Mouse (Mus musculus) liver, embryonic 14.5 days (tissue): ENCODE data around the gene Cyren. TPM values are rescaled to one million over a fixed set of nuclear protein-coding genes. Genes with fewer than 3 reads are reported as not detected.
A peak's percentile ranks its signal among the peaks of the same experiment; 100 is the strongest.

Experiments
- ATAC-seq: fragments of 200-750 bp; cut with Nextera tagmentation; 2 replicates; pipeline ENCODE4 v1.8.0; 2017; ENCODE audit warnings: moderate number of reproducible peaks, mild to moderate bottlenecking, moderate library complexity; ENCODE audit not compliant: insufficient read depth
- DNase-seq, 3 experiments: peaks; one replicate each; pipeline ENCODE4 v3.0.0-alpha.2; 2012 to 2013; ENCODE audit warnings: low read depth in 3 of 3, low spot score in 3 of 3
- H3K27ac ChIP-seq: fragments of 300-500 bp; sonication (generic); 2 replicates; pipeline ENCODE4 v1.5.1; 2014; ENCODE audit warnings: moderate library complexity, mild to moderate bottlenecking, control low read depth, inconsistent platforms
- H3K27me3 ChIP-seq: fragments of 300-500 bp; sonication (generic); 2 replicates; pipeline ENCODE4 v1.6.1; 2014; ENCODE audit warnings: mild to moderate bottlenecking, low read length, moderate library complexity; ENCODE audit not compliant: control insufficient read depth, insufficient read depth
- H3K36me3 ChIP-seq: fragments of 300-500 bp; sonication (generic); replicated peaks from 2 replicates; pipeline ENCODE4 v1.6.1; 2014; ENCODE audit warnings: low read depth; ENCODE audit not compliant: control insufficient read depth, insufficient read depth
- H3K4me1 ChIP-seq, 2 experiments: fragments of 200-500 bp in 1 of 2; fragments of 300-500 bp in 1 of 2; sonication (generic) in 1 of 2; replicated peaks; 2 replicates each; pipeline ENCODE4 v1.6.1; 2012 to 2014; ENCODE audit warnings: antibody characterized with exemption in 1 of 2, inconsistent platforms in 1 of 2, low read length in 1 of 2; ENCODE audit not compliant: control insufficient read depth in 2 of 2, insufficient read depth in 2 of 2
- H3K4me2 ChIP-seq: fragments of 300-500 bp; sonication (generic); 2 replicates; pipeline ENCODE4 v1.6.1; 2014; ENCODE audit warnings: low read depth, mild to moderate bottlenecking, control low read depth, moderate library complexity
- H3K4me3 ChIP-seq, 2 experiments: fragments of 200-500 bp in 1 of 2; fragments of 300-500 bp in 1 of 2; sonication (generic) in 1 of 2; 2 replicates each; pipeline ENCODE4 v1.5.1; 2012 to 2014; ENCODE audit warnings: low read depth in 2 of 2, low read length in 2 of 2, mild to moderate bottlenecking in 2 of 2, control low read depth in 1 of 2, inconsistent platforms in 1 of 2, moderate library complexity in 1 of 2; ENCODE audit not compliant: insufficient read depth in 1 of 2
- H3K9ac ChIP-seq: fragments of 300-500 bp; sonication (generic); replicated peaks from 2 replicates; pipeline ENCODE4 v1.6.1; 2014; ENCODE audit warnings: mild to moderate bottlenecking, control low read depth, moderate library complexity
- H3K9me3 ChIP-seq: fragments of 300-500 bp; sonication (generic); 2 replicates; pipeline ENCODE4 v1.6.1; 2016; ENCODE audit warnings: low read length, mixed read lengths; ENCODE audit not compliant: control insufficient read depth
- CTCF ChIP-seq: IDR thresholded peaks from 2 replicates; pipeline ENCODE4 v1.5.1; 2016; ENCODE audit warnings: antibody characterized with exemption, low read depth, control low read depth
- EP300 ChIP-seq: IDR thresholded peaks from 2 replicates; pipeline ENCODE4 v1.6.1; 2016; ENCODE audit warnings: antibody characterized with exemption, low read depth
- WGBS: fragments of 180-500 bp; shearing (Covaris S2); extraction: QIAGEN DNeasy Blood & Tissue Kit; methylation state at CpG from one replicate; pipeline ENCODE4 v1.1.7; 2014; ENCODE audit not compliant: insufficient replicate concordance; 5-methylcytosine and 5-hydroxymethylcytosine counted together
- polyA plus RNA-seq, 2 experiments: library from polyadenylated mRNA; depleted of rRNA in 1 of 2; stranded (reverse) in 1 of 2; unstranded in 1 of 2; fragments of >200 nt; fragmentation: Nextera tagmentation in 1 of 2; extraction: Ambion mirVana in 1 of 2; gene quantifications; 2 replicates each; pipeline versions ENCODE4 v1.2.1 to v1.2.3; 2012 to 2014

The Cyren gene
- polyA plus RNA-seq, 2 experiments = 4.2 to 7.2 TPM

DNA sequence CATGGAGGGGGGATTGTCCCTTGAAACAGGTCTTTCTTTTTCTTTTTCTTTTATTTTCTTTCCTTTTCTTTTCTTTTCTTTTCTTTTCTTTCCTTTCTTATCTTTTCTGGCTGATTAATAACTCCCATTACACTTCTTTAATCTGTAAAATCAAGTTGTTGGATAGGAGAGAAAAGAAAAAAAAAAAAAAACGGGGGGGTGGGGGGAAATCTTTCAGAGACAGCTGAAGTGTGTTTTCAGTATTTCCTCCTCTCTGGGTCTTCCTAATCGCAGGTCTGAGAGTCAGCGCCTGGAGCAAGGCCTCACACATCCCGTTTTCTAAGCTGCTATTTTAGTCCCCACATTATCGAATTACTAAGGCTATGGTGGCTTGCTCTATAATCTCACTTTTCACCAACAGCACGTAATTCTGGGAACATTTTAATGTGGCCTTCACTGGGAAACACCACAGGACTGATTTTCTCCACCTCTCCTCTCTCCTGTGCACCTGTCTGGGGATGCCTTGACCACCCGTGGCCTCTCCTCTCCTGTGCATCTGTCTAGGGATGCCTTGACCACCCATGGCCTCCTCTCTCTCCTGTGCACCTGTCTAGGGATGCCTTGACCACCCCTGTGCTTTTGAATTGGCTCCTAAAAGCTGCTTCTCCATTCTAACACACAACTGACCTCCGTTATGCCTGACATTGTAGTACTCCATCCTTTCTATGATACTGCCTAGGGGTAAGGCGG lies 13.9 kb downstream of the Cyren start:
- H3K9ac ChIP-seq = no peak overlapping the region

DNA sequence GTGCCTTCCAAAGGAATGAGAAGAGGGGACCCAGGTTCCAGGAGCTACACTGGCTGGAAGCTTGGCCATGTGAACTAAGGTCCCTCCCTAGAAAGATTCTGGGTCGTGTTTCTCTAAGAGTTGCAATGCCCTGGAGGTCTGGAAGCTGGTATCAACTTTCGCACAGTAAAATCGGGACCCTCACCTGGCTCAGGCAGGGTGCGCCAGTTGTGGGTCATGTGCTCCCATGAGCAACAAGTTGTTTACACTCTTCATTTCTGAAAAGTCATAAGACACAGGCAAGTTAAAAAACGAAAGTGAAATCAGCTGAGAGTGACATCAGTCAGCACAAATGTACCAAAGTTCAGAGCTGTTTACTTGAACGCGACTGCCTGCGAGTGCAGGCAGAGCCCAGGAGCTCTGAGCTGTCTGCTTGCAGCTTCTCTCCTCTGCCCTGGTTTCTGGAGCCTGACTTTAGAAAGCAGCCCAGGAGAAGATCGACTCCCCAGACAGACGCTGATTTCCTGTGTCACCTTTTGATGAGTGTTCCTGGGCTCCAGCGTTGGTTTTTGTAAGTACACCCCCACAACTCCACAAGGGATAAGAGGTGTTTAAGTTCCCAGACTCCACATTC lies 15.0 kb downstream of the Cyren start, which contains the start of gene Tmem140:
Gene Tmem140 (plus strand): TSS at position 356 of the 613 bp plus-strand sequence.
- no peaks in the 10 kb centered on the region for H3K9me3 ChIP-seq
- H3K27ac ChIP-seq = peak within 1 kb of the TSS; percentile 60
- H3K4me2 ChIP-seq = peak within 1 kb of the TSS; percentile 73
- no peaks in the 10 kb centered on the region for H3K36me3 ChIP-seq
- peak; percentile 50; the same call in 1 of the 2 replicates for ATAC-seq
- no peaks in the 10 kb centered on the region for H3K27me3 ChIP-seq
- DNase-seq = no peak
- TF ChIP-seq CTCF = no peak
- TF ChIP-seq EP300 = no peak
- WGBS = 19% methylated on average over 11 of the region's 11 CpGs
- peaks cover 13 to 33% of the 10 kb centered on the region in 2 experiments for H3K4me1 ChIP-seq
- peak within 1 kb of the TSS; percentile 48 to 66 for H3K4me3 ChIP-seq
- peak within 1 kb of the TSS; percentile 56 for H3K9ac ChIP-seq

More for the DNA sequence above, 13.9 kb downstream of the Cyren start:
- TF ChIP-seq CTCF = no peak
- no peak for TF ChIP-seq EP300
- Histone ChIP-seq H3K27ac (no peak overlapping the region), H3K4me1 (peaks cover 22 to 41% of the 10 kb centered on the region in 2 experiments), H3K4me2 (peak overlapping the region; percentile 73), H3K27me3 (no peaks in the 10 kb centered on the region), H3K36me3 (no peaks in the 10 kb centered on the region), H3K4me3 (no peak overlapping the region), H3K9me3 (no peaks in the 10 kb centered on the region)
- WGBS = 41% methylated on average over 9 of the region's 9 CpGs
- no peak for DNase-seq
- ATAC-seq = no peak

- H3K4me3 ChIP-seq = peak overlapping the region; percentile 48 to 66
- peaks cover 13 to 28% of the 10 kb centered on the region in 2 experiments for H3K4me1 ChIP-seq
- WGBS = 65% methylated on average over 6 of the region's 6 CpGs
- H3K27me3 ChIP-seq = no peaks in the 10 kb centered on the region
- DNase-seq (no peak), ATAC-seq (no peak)
- peak overlapping the region; percentile 56 for H3K9ac ChIP-seq
- no peaks in the 10 kb centered on the region for H3K9me3 ChIP-seq
- H3K36me3 ChIP-seq = no peaks in the 10 kb centered on the region
- H3K27ac ChIP-seq = peak overlapping the region; percentile 60
- no peak for TF ChIP-seq CTCF
- H3K4me2 ChIP-seq = peak overlapping the region; percentile 73
Measured at GRCm38 (mm10) chr6:34862381-34862780, 15.5 kb downstream of the Cyren start.

DNA sequence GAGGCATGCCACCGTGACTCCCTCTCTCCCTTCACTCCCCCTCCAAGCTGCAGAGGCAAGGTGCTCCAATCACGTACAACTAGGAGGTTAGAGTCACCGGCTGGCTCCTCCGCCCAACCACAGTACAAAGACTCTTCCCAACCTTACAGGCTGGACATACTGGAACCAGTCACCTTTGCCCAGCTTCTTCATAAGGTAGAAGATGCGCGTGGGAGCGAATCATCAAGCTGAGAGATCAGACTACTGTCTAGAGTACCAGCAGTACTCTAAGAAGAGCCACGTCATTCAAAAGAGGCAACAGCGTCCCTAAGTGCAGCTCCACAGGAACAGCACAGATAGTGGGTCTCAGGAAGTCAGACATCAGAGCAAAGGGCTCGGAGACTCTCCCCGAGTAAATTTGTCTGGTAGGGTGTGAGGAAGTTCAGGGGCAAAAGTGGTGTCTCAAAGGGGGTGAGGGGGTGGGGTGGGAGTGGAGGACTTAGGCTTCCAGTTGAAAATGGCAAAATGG lies 16.3 kb downstream of the Cyren start:
- Histone ChIP-seq H3K4me3 (no peak overlapping the region), H3K36me3 (no peaks in the 10 kb centered on the region), H3K4me1 (peaks cover 13 to 26% of the 10 kb centered on the region in 2 experiments), H3K4me2 (peak overlapping the region; percentile 18; the same call in 1 of the 2 replicates), H3K27ac (no peak overlapping the region), H3K27me3 (no peaks in the 10 kb centered on the region), H3K9me3 (no peaks in the 10 kb centered on the region), H3K9ac (no peak overlapping the region)
- ATAC-seq = no peak
- TF ChIP-seq CTCF = no peak
- no peak for TF ChIP-seq EP300
- DNase-seq = no peak
- WGBS = 57% methylated on average over 11 of the region's 11 CpGs

DNA sequence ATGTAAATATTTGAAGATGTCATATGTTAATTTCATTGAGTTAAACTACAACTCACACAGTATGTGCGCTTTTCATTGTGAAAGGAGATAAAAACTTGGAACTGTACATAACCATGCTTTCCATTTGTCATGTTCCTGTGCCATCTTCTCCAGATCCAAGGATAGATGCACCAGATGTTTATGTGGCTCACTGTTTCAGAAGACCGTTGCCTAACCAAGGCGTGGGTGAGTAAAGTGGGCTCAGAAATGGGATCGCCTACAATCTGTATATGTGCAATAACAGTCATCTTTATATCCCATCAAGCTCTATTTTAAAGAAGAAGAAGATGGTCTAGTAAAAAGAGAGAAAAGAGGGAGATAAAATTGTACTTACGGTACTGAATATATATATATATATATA lies 45.5 kb downstream of the Cyren start:
- no peaks in the 10 kb centered on the region for H3K27me3 ChIP-seq
- 86% methylated on average over 5 of the region's 5 CpGs for WGBS
- no peak for TF ChIP-seq EP300
- TF ChIP-seq CTCF = no peak
- H3K27ac ChIP-seq = no peak overlapping the region
- DNase-seq (no peak), ATAC-seq (no peak)
- H3K4me3 ChIP-seq = no peak overlapping the region
- H3K4me2 ChIP-seq = no peak overlapping the region
- H3K4me1 ChIP-seq = no peaks in the 10 kb centered on the region
- H3K9ac ChIP-seq = no peak overlapping the region
- H3K36me3 ChIP-seq = no peaks in the 10 kb centered on the region
- no peaks in the 10 kb centered on the region for H3K9me3 ChIP-seq
